Mouse (Mus musculus) embryonic facial prominence, embryonic 12.5 days (tissue): Measurements from ENCODE around the gene Rps6ka5. TPM values are rescaled to one million over a fixed set of nuclear protein-coding genes. Genes with fewer than 3 reads are reported as not detected.

Experiments used
- ATAC-seq: fragments of 200-750 bp; cut with Nextera tagmentation; 2 replicates; pipeline ENCODE4 v1.8.0; 2017; ENCODE audit not compliant: insufficient number of reproducible peaks, insufficient read depth, low FRiP score, low TSS enrichment
- H3K27ac ChIP-seq: fragments of 300-500 bp; sonication (generic); 2 replicates; pipeline ENCODE4 v1.5.1; 2016; ENCODE audit warnings: mild to moderate bottlenecking
- H3K27me3 ChIP-seq: fragments of 300-500 bp; sonication (generic); 2 replicates; pipeline ENCODE4 v1.6.1; 2016; ENCODE audit warnings: mild to moderate bottlenecking, moderate library complexity
- H3K36me3 ChIP-seq: fragments of 300-500 bp; sonication (generic); 2 replicates; pipeline ENCODE4 v1.6.1; 2016; ENCODE audit warnings: mild to moderate bottlenecking
- H3K4me1 ChIP-seq: fragments of 300-500 bp; sonication (generic); 2 replicates; pipeline ENCODE4 v1.6.1; 2016
- H3K4me2 ChIP-seq: fragments of 300-500 bp; sonication (generic); replicated peaks from 2 replicates; pipeline ENCODE4 v1.6.1; 2016; ENCODE audit warnings: mild to moderate bottlenecking, moderate library complexity
- H3K4me3 ChIP-seq: fragments of 300-500 bp; sonication (generic); 2 replicates; pipeline ENCODE4 v1.5.1; 2016; ENCODE audit warnings: mild to moderate bottlenecking
- H3K9ac ChIP-seq: fragments of 300-500 bp; sonication (generic); 2 replicates; pipeline ENCODE4 v1.6.1; 2016; ENCODE audit warnings: mild to moderate bottlenecking, moderate library complexity
- H3K9me3 ChIP-seq: fragments of 300-500 bp; sonication (generic); 2 replicates; pipeline ENCODE4 v1.6.1; 2016; ENCODE audit warnings: mild to moderate bottlenecking, moderate library complexity
- WGBS: fragments of 180-500 bp; shearing (Covaris S2); methylation state at CpG from one replicate; pipeline ENCODE4 v1.1.7; 2016; 5-methylcytosine and 5-hydroxymethylcytosine counted together
- polyA plus RNA-seq: library from polyadenylated mRNA; unstranded; fragments of >200 nt; fragmentation: Nextera tagmentation; extraction: Ambion mirVana; gene quantifications from 2 replicates; pipeline ENCODE4 v1.2.1, GENCODE M21; 2016

Gene Rps6ka5
- polyA plus RNA-seq, 1 experiment from 2014 or later, result 7.2 TPM

DNA sequence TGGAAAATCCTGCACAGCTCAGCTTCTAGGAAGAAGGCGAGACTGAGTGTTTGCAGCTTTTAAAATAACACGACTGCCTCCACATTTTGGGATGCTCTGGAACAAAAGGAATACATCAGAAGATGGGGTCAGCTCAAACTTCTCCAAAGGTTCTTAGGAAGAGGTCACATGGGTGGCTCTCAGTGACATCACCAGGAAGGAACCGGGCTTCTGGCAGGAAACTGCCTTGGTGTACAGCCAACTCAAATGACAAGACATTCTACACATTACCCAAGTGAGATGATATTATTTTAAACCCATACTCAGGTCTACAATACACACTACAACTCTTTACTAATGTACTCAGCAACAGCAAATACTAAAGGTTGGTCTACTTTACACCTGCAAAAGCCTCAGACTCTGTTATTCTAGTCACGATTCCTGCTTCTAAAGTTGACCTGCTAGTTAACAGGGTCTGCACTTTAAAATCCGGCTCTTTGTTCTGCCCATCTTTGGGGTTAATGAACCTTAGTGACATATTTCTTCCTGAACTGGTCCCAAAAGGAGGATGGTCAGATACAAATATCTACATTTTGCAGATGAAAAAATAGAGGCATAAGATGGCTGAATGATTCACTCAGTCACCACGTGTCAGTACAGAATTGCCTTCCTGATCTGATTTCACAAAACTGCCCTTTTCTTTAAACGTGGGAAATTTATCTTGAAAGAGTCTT is 188.2 kb downstream of the Rps6ka5 start:
- H3K27ac ChIP-seq, result no peak overlapping the region
- no peak overlapping the region for H3K4me3 ChIP-seq
- no peaks in the 10 kb centered on the region for H3K36me3 ChIP-seq
- H3K9me3 ChIP-seq, result no peaks in the 10 kb centered on the region
- H3K4me1 ChIP-seq, result no peaks in the 10 kb centered on the region
- WGBS, result 66% methylated on average over 7 of the region's 7 CpGs
- H3K27me3 ChIP-seq, result no peaks in the 10 kb centered on the region
- H3K4me2 ChIP-seq, result no peak overlapping the region
- ATAC-seq, result no peak
- no peak overlapping the region for H3K9ac ChIP-seq

DNA sequence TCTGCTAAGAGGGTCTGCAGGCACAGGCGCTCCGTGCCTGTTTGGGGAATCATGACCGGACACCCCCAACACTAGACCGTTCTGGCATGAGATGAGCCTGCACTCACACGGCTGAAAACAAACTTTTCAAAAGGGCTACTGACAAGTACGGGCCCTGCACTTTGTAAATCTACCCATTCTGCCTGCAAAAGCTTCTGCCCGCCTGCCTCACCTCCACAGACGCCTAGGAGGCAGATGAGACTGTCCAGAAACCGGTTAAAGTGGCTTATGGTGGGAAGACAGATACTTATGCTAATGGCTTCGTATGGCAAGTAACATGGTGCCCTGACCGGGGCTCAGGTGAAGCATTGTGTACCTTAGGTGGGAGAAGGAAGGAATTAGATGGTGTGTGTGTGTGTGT is 189.7 kb downstream of the Rps6ka5 start:
- 74% methylated on average over 11 of the region's 11 CpGs for WGBS
- no peaks in the 10 kb centered on the region for H3K27me3 ChIP-seq
- no peaks in the 10 kb centered on the region for H3K36me3 ChIP-seq
- H3K4me3 ChIP-seq, result no peak overlapping the region
- no peak overlapping the region for H3K9ac ChIP-seq
- no peak for ATAC-seq
- no peak overlapping the region for H3K27ac ChIP-seq
- no peaks in the 10 kb centered on the region for H3K4me1 ChIP-seq
- H3K4me2 ChIP-seq, result no peak overlapping the region
- H3K9me3 ChIP-seq, result no peaks in the 10 kb centered on the region

GRCm38 (mm10) chr12:100535028-100535427 is 191.8 kb downstream of the Rps6ka5 start:
- WGBS, result 71% methylated on average over 12 of the region's 12 CpGs
- Histone ChIP-seq H3K9ac (no peak overlapping the region), H3K27me3 (no peaks in the 10 kb centered on the region), H3K27ac (no peak overlapping the region), H3K9me3 (no peaks in the 10 kb centered on the region), H3K4me2 (no peak overlapping the region), H3K4me3 (no peak overlapping the region), H3K36me3 (no peaks in the 10 kb centered on the region), H3K4me1 (no peaks in the 10 kb centered on the region)
- no peak for ATAC-seq

DNA sequence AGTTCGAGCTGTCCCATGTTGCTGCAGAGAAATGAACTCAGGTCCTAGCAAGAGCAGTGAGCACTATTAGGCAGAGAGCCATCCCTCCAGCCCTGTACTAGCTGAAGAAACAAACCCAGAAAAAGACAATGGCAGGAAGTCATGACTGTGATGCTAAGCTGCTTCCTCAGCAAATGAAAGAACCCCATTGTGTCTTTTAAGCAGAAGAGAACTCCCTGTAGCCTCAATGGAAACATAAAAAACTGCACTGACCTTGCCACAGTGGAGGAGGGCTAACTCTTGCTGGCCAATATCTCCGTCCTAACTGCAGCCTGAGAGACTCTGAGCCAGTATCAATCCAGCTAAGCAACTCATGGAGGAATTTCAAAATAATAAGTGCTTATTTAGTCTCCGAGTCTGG is 192.8 kb downstream of the Rps6ka5 start:
- Histone ChIP-seq H3K9me3 (no peaks in the 10 kb centered on the region), H3K4me1 (peaks cover 3% of the 10 kb centered on the region), H3K4me2 (no peak overlapping the region), H3K27ac (no peak overlapping the region), H3K36me3 (no peaks in the 10 kb centered on the region), H3K9ac (no peak overlapping the region), H3K4me3 (no peak overlapping the region), H3K27me3 (no peaks in the 10 kb centered on the region)
- ATAC-seq, result no peak
- 52% methylated on average over 3 of the region's 3 CpGs for WGBS

GRCm38 (mm10) chr12:100533209-100533608 is 193.6 kb downstream of the Rps6ka5 start:
- ATAC-seq, result no peak
- Histone ChIP-seq H3K9me3 (no peaks in the 10 kb centered on the region), H3K4me1 (peaks cover 7% of the 10 kb centered on the region), H3K4me2 (no peak overlapping the region), H3K27me3 (no peaks in the 10 kb centered on the region), H3K9ac (no peak overlapping the region), H3K27ac (no peak overlapping the region), H3K4me3 (no peak overlapping the region), H3K36me3 (no peaks in the 10 kb centered on the region)
- 72% methylated on average over 4 of the region's 4 CpGs for WGBS

DNA sequence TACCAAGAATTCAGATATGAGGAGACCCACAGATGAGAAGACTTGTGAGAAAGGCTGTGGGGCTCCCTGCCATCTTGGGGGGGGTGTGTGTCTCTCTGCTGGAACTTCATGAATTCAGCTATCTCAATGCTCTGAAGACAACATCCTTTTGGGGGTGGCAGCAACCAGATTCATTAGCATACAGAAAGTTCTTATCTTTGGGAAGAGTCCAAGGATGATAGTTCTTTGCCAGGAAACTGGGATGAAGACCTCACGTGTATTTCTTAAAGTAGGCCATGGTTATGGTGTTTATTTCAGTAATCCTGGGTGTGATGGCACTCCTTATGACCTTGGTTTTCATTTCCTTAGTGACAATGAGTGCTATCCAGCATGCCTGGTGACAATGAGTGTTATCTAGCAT is 195.0 kb downstream of the Rps6ka5 start:
- Histone ChIP-seq H3K9me3 (no peaks in the 10 kb centered on the region), H3K4me1 (peaks cover 10% of the 10 kb centered on the region), H3K27ac (no peak overlapping the region), H3K36me3 (no peaks in the 10 kb centered on the region), H3K9ac (no peak overlapping the region), H3K27me3 (no peaks in the 10 kb centered on the region), H3K4me3 (no peak overlapping the region), H3K4me2 (no peak overlapping the region)
- 65% methylated on average over 1 of the region's 1 CpGs for WGBS
- ATAC-seq, result no peak

DNA sequence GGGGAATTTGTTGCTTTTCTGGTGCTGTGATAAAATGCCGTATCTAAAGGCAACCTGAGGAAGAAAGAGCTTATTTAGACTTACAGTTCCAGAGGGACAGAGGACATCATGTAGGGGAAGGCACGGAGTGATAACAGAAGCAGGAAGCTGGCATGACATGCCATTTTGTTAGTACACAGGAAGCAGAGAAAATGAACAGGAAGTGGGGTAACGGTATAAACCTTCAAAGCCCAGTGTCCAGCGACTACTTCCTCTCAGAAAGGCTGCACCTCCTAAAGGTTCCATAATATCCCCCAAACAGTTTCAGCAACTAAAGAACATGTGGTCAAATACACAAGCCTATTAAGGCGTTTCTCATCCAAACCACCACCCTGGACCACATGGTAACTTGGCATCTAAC is 195.9 kb downstream of the Rps6ka5 start:
- WGBS, result 77% methylated on average over 5 of the region's 5 CpGs
- Histone ChIP-seq H3K4me1 (peaks cover 10% of the 10 kb centered on the region), H3K27ac (no peak overlapping the region)

DNA sequence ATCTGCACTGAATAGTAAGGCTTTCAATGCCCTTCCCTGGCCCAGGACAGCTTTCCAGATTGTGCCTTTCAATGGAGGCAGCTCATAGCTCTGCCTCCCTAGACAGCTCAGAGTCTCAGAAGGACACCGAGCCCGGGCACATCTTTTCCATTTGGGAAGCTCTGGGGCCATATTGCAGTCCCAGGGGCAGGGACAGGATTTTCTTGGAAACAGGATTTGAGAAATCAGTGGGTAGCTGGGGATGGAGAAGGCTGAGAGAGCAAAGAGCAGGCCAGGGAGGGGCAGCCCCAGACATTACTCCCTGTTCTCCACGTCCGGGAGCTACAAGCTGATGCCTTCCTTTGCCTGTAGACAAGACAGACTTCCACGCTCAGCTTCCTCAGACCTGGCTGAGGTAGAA is 197.1 kb downstream of the Rps6ka5 start:
- Histone ChIP-seq H3K9me3 (no peaks in the 10 kb centered on the region), H3K27me3 (no peaks in the 10 kb centered on the region), H3K4me1 (peaks cover 10% of the 10 kb centered on the region), H3K27ac (no peak overlapping the region), H3K9ac (no peak overlapping the region), H3K36me3 (no peaks in the 10 kb centered on the region), H3K4me3 (no peak overlapping the region), H3K4me2 (no peak overlapping the region)
- ATAC-seq, result no peak
- WGBS, result 73% methylated on average over 5 of the region's 5 CpGs

More for the DNA sequence above, 195.9 kb downstream of the Rps6ka5 start:
- ATAC-seq, result no peak
- no peaks in the 10 kb centered on the region for H3K36me3 ChIP-seq
- no peaks in the 10 kb centered on the region for H3K9me3 ChIP-seq
- no peak overlapping the region for H3K4me3 ChIP-seq
- no peaks in the 10 kb centered on the region for H3K27me3 ChIP-seq
- no peak overlapping the region for H3K4me2 ChIP-seq
- no peak overlapping the region for H3K9ac ChIP-seq

- Histone ChIP-seq H3K9ac (no peak overlapping the region), H3K27me3 (no peaks in the 10 kb centered on the region), H3K27ac (no peak overlapping the region), H3K9me3 (no peaks in the 10 kb centered on the region), H3K36me3 (no peaks in the 10 kb centered on the region), H3K4me1 (peaks cover 10% of the 10 kb centered on the region), H3K4me3 (no peak overlapping the region), H3K4me2 (no peak overlapping the region)
- WGBS, result 16% methylated on average over 8 of the region's 8 CpGs
- no peak for ATAC-seq
Observed at GRCm38 (mm10) chr12:100529172-100529571, 197.6 kb downstream of the Rps6ka5 start.

- no peak overlapping the region for H3K27ac ChIP-seq
- no peak overlapping the region for H3K4me3 ChIP-seq
- no peaks in the 10 kb centered on the region for H3K9me3 ChIP-seq
- no peaks in the 10 kb centered on the region for H3K27me3 ChIP-seq
- no peak overlapping the region for H3K9ac ChIP-seq
- 64% methylated on average over 3 of the region's 3 CpGs for WGBS
- no peak for ATAC-seq
- 0 out of 2 replicates have a peak overlapping the region, but pooled peaks have one; percentile 40 for H3K4me2 ChIP-seq
- no peaks in the 10 kb centered on the region for H3K36me3 ChIP-seq
- H3K4me1 ChIP-seq, result peaks cover 10% of the 10 kb centered on the region
Observed at GRCm38 (mm10) chr12:100528246-100528645, 198.5 kb downstream of the Rps6ka5 start.

DNA sequence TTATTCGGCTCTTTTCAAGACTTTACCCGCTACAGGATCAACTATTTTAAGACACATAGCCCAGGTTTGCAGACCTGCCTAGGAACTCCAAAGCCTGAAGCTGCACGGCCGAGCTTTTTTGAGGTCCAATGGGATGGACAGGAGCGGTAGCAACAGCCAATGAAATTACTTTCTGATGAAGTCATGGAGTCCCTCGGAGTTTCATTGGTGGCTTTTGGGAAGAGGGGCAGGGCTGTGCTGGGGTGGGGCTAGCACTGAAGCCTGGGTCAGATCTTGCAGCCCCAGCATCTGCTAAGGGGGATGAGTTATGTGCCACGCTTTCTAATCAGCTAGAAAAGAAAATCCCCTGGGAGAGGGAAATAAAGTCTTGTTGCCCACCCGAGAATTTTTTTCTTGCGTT is 199.0 kb downstream of the Rps6ka5 start:
- 12% methylated on average over 9 of the region's 9 CpGs for WGBS
- Histone ChIP-seq H3K4me2 (peak overlapping the region; percentile 40), H3K9ac (no peak overlapping the region), H3K4me3 (no peak overlapping the region), H3K9me3 (no peaks in the 10 kb centered on the region), H3K27ac (no peak overlapping the region), H3K4me1 (peaks cover 10% of the 10 kb centered on the region), H3K36me3 (no peaks in the 10 kb centered on the region), H3K27me3 (no peaks in the 10 kb centered on the region)
- ATAC-seq, result peak; percentile 95

- WGBS, result 71% methylated on average over 9 of the region's 9 CpGs
- no peaks in the 10 kb centered on the region for H3K36me3 ChIP-seq
- no peaks in the 10 kb centered on the region for H3K9me3 ChIP-seq
- H3K4me3 ChIP-seq, result no peak overlapping the region
- peaks cover 10% of the 10 kb centered on the region for H3K4me1 ChIP-seq
- H3K27ac ChIP-seq, result no peak overlapping the region
- ATAC-seq, result no peak
- peak overlapping the region; percentile 40 for H3K4me2 ChIP-seq
- no peak overlapping the region for H3K9ac ChIP-seq
- no peaks in the 10 kb centered on the region for H3K27me3 ChIP-seq
Observed at GRCm38 (mm10) chr12:100527241-100527640, 199.5 kb downstream of the Rps6ka5 start.
